Mouse (Mus musculus) gonadal fat pad, adult 2 months (tissue): Measurements from ENCODE around the gene Morf4l2. TPM values are rescaled to one million over a fixed set of nuclear protein-coding genes. Genes with fewer than 3 reads are reported as not detected.
"Not testable (repeated sequence)": the region's sequence is repeated elsewhere in the genome, so short reads cannot be mapped to it uniquely, and the experiment has no call there.

Experiments used
- DNase-seq: peaks from one replicate; pipeline ENCODE4 v3.0.0-alpha.2; 2012; ENCODE audit warnings: low read depth
- polyA plus RNA-seq: library from polyadenylated mRNA; depleted of rRNA; stranded (reverse); fragments of >200 nt; gene quantifications from 2 replicates; pipeline ENCODE4 v1.2.3, GENCODE M21; 2012; rRNA removed

Gene Morf4l2
- polyA plus RNA-seq: 176 and 232 TPM in 2 replicates

GRCm38 (mm10) chrX:136743459-136743858, at the start of gene Morf4l2:
Gene Morf4l2 (minus strand): TSS chrX:136743690.
- DNase-seq: no peak

- no peak for DNase-seq
These were observed 46.0 kb upstream of the Morf4l2 start for GRCm38 (mm10) chrX:136789446-136789845.

GRCm38 (mm10) chrX:136780041-136780440, 36.6 kb upstream of the Morf4l2 start, which contains the start of gene Glra4:
Gene Glra4 (minus strand): TSS chrX:136780141.
- no peak for DNase-seq

- DNase-seq: no peak
These were observed 35.8 kb upstream of the Morf4l2 start for GRCm38 (mm10) chrX:136779262-136779661.

- DNase-seq: no peak
These were observed 34.6 kb upstream of the Morf4l2 start for GRCm38 (mm10) chrX:136778046-136778445.

- no peak for DNase-seq
These were observed 29.5 kb upstream of the Morf4l2 start for GRCm38 (mm10) chrX:136773035-136773434.

GRCm38 (mm10) chrX:136761103-136762074, 17.9 kb upstream of the Morf4l2 start:
- no peak for DNase-seq

GRCm38 (mm10) chrX:136755464-136755863, 12.0 kb upstream of the Morf4l2 start:
- no peak for DNase-seq

- DNase-seq: no peak
These were observed 5.8 kb upstream of the Morf4l2 start for GRCm38 (mm10) chrX:136749329-136749728.

- no peak for DNase-seq
These were observed 1.2 kb upstream of the Morf4l2 start for GRCm38 (mm10) chrX:136744663-136745062.

- DNase-seq: no peak
These were observed 808 bp downstream of the Morf4l2 start for GRCm38 (mm10) chrX:136742661-136743103.

- no peak for DNase-seq
These were observed 1.2 kb downstream of the Morf4l2 start for GRCm38 (mm10) chrX:136742241-136742640.

- no peak for DNase-seq
These were observed 1.8 kb downstream of the Morf4l2 start for GRCm38 (mm10) chrX:136741651-136742201.

GRCm38 (mm10) chrX:136740791-136741650, 2.5 kb downstream of the Morf4l2 start:
- peak; percentile 75 for DNase-seq

- DNase-seq: no peak
These were observed 3.3 kb downstream of the Morf4l2 start for GRCm38 (mm10) chrX:136740087-136740790.

- DNase-seq: no peak
These were observed 11.5 kb downstream of the Morf4l2 start for GRCm38 (mm10) chrX:136732016-136732415.

- DNase-seq: not testable (repeated sequence)
These were observed 28.6 kb downstream of the Morf4l2 start for GRCm38 (mm10) chrX:136714742-136715474.

- no peak for DNase-seq
These were observed 34.7 kb downstream of the Morf4l2 start for GRCm38 (mm10) chrX:136708782-136709181.

GRCm38 (mm10) chrX:136708168-136708681, 35.3 kb downstream of the Morf4l2 start:
- no peak for DNase-seq
